Mouse (Mus musculus) megakaryocyte-erythroid progenitor cell, adult 5-6 weeks (primary cell): ENCODE data around the gene Adamts8. TPM values are rescaled to one million over a fixed set of nuclear protein-coding genes. Genes with fewer than 3 reads are reported as not detected.

Experiments
- ATAC-seq: replicated peaks from 2 replicates; pipeline ENCODE4 v1.8.0; 2016; ENCODE audit warnings: mild to moderate bottlenecking, inconsistent platforms; ENCODE audit not compliant: severe bottlenecking, poor library complexity, low FRiP score, low TSS enrichment
- total RNA-seq, 2 experiments: library from RNA; stranded (forward) in 1 of 2; stranded (reverse) in 1 of 2; fragments of 200-1000, 215-1000 nt in 1 of 2; fragments of >200 nt in 1 of 2; fragmentation: Nextera tagmentation in 1 of 2; gene quantifications; 2 replicates each; pipeline ENCODE4 v1.2.3; 2014 to 2017

The Adamts8 gene
- total RNA-seq, 2 experiments from 2014 or later: not detected

- ATAC-seq: no peak
Observed at GRCm38 (mm10) chr9:30970001-30970400, 27.6 kb downstream of the Adamts8 start.

GRCm38 (mm10) chr9:30971967-30972366 lies 29.6 kb downstream of the Adamts8 start:
- no peak for ATAC-seq

- ATAC-seq: no peak
Observed at GRCm38 (mm10) chr9:30976339-30977023, 34.1 kb downstream of the Adamts8 start.

- no peak for ATAC-seq
Observed at GRCm38 (mm10) chr9:30980467-30980866, 38.1 kb downstream of the Adamts8 start.

GRCm38 (mm10) chr9:30985782-30986181 lies 43.4 kb downstream of the Adamts8 start:
- no peak for ATAC-seq

GRCm38 (mm10) chr9:30993106-30993505 lies 50.7 kb downstream of the Adamts8 start:
- ATAC-seq: no peak

- no peak for ATAC-seq
Observed at GRCm38 (mm10) chr9:30996590-30997562, 54.5 kb downstream of the Adamts8 start.

- ATAC-seq: no peak
Observed at GRCm38 (mm10) chr9:31000641-31001040, 58.3 kb downstream of the Adamts8 start.

GRCm38 (mm10) chr9:31002528-31002927 lies 60.2 kb downstream of the Adamts8 start:
- ATAC-seq: no peak

- no peak for ATAC-seq
Observed at GRCm38 (mm10) chr9:31009334-31009733, 67.0 kb downstream of the Adamts8 start.

- ATAC-seq: no peak
Observed at GRCm38 (mm10) chr9:31010040-31010439, 67.7 kb downstream of the Adamts8 start.

- no peak for ATAC-seq
Observed at GRCm38 (mm10) chr9:31010749-31011148, 68.4 kb downstream of the Adamts8 start.

GRCm38 (mm10) chr9:31011533-31011932 lies 69.2 kb downstream of the Adamts8 start:
- ATAC-seq: no peak

GRCm38 (mm10) chr9:31012674-31013073 lies 70.3 kb downstream of the Adamts8 start:
- ATAC-seq: no peak

GRCm38 (mm10) chr9:31013415-31013814 lies 71.1 kb downstream of the Adamts8 start:
- ATAC-seq: no peak

Other genes starting within 250 kb of the Adamts8 start
- gene Adamts15, start 20.1 kb upstream of the Adamts8 start, total RNA-seq (2014; fragmentation: Nextera tagmentation): 0.20 TPM in 1 of 2 replicates, not detected in the other
- gene Adamts15, start 20.1 kb upstream of the Adamts8 start, total RNA-seq (2017): not detected in 2 replicates
- gene Zbtb44, start 88.1 kb downstream of the Adamts8 start, total RNA-seq (2014; fragmentation: Nextera tagmentation): 31.2 and 33.9 TPM in 2 replicates
- gene Zbtb44, start 88.1 kb downstream of the Adamts8 start, total RNA-seq (2017): 31.1 and 37.7 TPM in 2 replicates
- gene St14, start 189.3 kb downstream of the Adamts8 start, total RNA-seq (2014; fragmentation: Nextera tagmentation): not detected in 2 replicates
- gene St14, start 189.3 kb downstream of the Adamts8 start, total RNA-seq (2017): 0.42 and 1.2 TPM in 2 replicates